Mouse (Mus musculus): ENCODE results near the gene Arhgap21. TPM values are rescaled to one million over a fixed set of nuclear protein-coding genes. Genes with fewer than 3 reads are reported as not detected.

Gene Arhgap21
- polyA plus RNA-seq, 1 experiment from 2014 or later: 9.6 TPM

- H3K36me3 ChIP-seq (ENCODE audit: insufficient read depth, low read length): no peaks in the 10 kb centered on the region
- no peaks in the 10 kb centered on the region for H3K27me3 ChIP-seq (ENCODE audit: insufficient read depth, low read length)
- H3K9me3 ChIP-seq (replicated peaks; ENCODE audit: low read length): no peaks in the 10 kb centered on the region
- TF ChIP-seq CTCF (IDR thresholded peaks at IDR 0.05; ENCODE audit: low read depth): no peak
- no peak for DNase-seq (ENCODE audit: low spot score)
- H3K9ac ChIP-seq (ENCODE audit: low read depth, low read length): no peak overlapping the region
- ATAC-seq (replicated peaks; ENCODE audit: low FRiP score, low read depth): no peak
- no peak overlapping the region for H3K27ac ChIP-seq
- no peak overlapping the region for H3K4me3 ChIP-seq (replicated peaks; ENCODE audit: low read depth, low read length)
- 74% methylated on average over 5 of the region's 5 CpGs for WGBS
- H3K4me1 ChIP-seq (replicated peaks; ENCODE audit: insufficient read depth, low read length): no peaks in the 10 kb centered on the region
- H3K4me2 ChIP-seq (ENCODE audit: low read length): no peak overlapping the region
Measured at GRCm38 (mm10) chr2:20956716-20957115, 12.0 kb downstream of the Arhgap21 start.

- no peak overlapping the region for H3K9ac ChIP-seq (ENCODE audit: low read depth, low read length)
- DNase-seq (ENCODE audit: low spot score) (no peak), ATAC-seq (replicated peaks; ENCODE audit: low FRiP score, low read depth) (no peak)
- H3K36me3 ChIP-seq (ENCODE audit: insufficient read depth, low read length): no peaks in the 10 kb centered on the region
- no peak overlapping the region for H3K4me3 ChIP-seq (replicated peaks; ENCODE audit: low read depth, low read length)
- H3K27ac ChIP-seq: no peak overlapping the region
- H3K9me3 ChIP-seq (replicated peaks; ENCODE audit: low read length): no peaks in the 10 kb centered on the region
- no peak for TF ChIP-seq CTCF (IDR thresholded peaks at IDR 0.05; ENCODE audit: low read depth)
- H3K4me1 ChIP-seq (replicated peaks; ENCODE audit: insufficient read depth, low read length): no peaks in the 10 kb centered on the region
- WGBS: 59% methylated on average over 6 of the region's 6 CpGs
- no peaks in the 10 kb centered on the region for H3K27me3 ChIP-seq (ENCODE audit: insufficient read depth, low read length)
- no peak overlapping the region for H3K4me2 ChIP-seq (ENCODE audit: low read length)
Measured at GRCm38 (mm10) chr2:20955996-20956395, 12.7 kb downstream of the Arhgap21 start.

GRCm38 (mm10) chr2:20955376-20955775, 13.3 kb downstream of the Arhgap21 start:
- 80% methylated on average over 8 of the region's 8 CpGs for WGBS
- H3K4me2 ChIP-seq (ENCODE audit: low read length): no peak overlapping the region
- H3K27ac ChIP-seq: no peak overlapping the region
- no peaks in the 10 kb centered on the region for H3K36me3 ChIP-seq (ENCODE audit: insufficient read depth, low read length)
- no peaks in the 10 kb centered on the region for H3K4me1 ChIP-seq (replicated peaks; ENCODE audit: insufficient read depth, low read length)
- H3K9me3 ChIP-seq (replicated peaks; ENCODE audit: low read length): no peaks in the 10 kb centered on the region
- DNase-seq (ENCODE audit: low spot score) (no peak), ATAC-seq (replicated peaks; ENCODE audit: low FRiP score, low read depth) (no peak)
- no peak for TF ChIP-seq CTCF (IDR thresholded peaks at IDR 0.05; ENCODE audit: low read depth)
- H3K4me3 ChIP-seq (replicated peaks; ENCODE audit: low read depth, low read length): no peak overlapping the region
- H3K27me3 ChIP-seq (ENCODE audit: insufficient read depth, low read length): no peaks in the 10 kb centered on the region
- H3K9ac ChIP-seq (ENCODE audit: low read depth, low read length): no peak overlapping the region

DNA sequence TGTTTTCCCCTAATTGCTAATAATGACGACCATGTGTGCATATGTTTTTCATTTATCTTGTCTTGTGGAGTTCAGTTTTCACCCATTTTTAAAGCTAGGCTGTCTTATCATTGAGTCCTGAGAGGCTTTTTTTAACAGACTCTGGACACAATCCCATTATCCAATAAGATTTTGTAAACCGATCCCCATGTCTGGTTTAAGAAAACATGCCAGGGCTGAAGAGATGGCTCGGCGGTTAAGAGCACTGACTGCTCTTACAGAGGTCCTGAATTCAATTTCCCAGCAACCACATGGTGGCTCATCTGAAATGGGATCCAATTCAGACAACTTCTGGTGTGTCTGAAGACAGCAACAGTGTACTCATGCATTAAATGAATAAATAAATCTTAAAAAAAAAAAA, 16.0 kb downstream of the Arhgap21 start:
- Histone ChIP-seq H3K36me3 (ENCODE audit: insufficient read depth, low read length) (no peaks in the 10 kb centered on the region), H3K9me3 (replicated peaks; ENCODE audit: low read length) (no peaks in the 10 kb centered on the region), H3K27me3 (ENCODE audit: insufficient read depth, low read length) (no peaks in the 10 kb centered on the region), H3K4me2 (ENCODE audit: low read length) (no peak overlapping the region), H3K4me3 (replicated peaks; ENCODE audit: low read depth, low read length) (no peak overlapping the region), H3K4me1 (replicated peaks; ENCODE audit: insufficient read depth, low read length) (no peaks in the 10 kb centered on the region), H3K9ac (ENCODE audit: low read depth, low read length) (no peak overlapping the region), H3K27ac (no peak overlapping the region)
- 47% methylated on average over 4 of the region's 4 CpGs for WGBS
- TF ChIP-seq CTCF (IDR thresholded peaks at IDR 0.05; ENCODE audit: low read depth): no peak
- ATAC-seq (replicated peaks; ENCODE audit: low FRiP score, low read depth): no peak
- DNase-seq (ENCODE audit: low spot score): no peak

- no peaks in the 10 kb centered on the region for H3K9me3 ChIP-seq (replicated peaks; ENCODE audit: low read length)
- H3K4me2 ChIP-seq (ENCODE audit: low read length): no peak overlapping the region
- H3K27me3 ChIP-seq (ENCODE audit: insufficient read depth, low read length): no peaks in the 10 kb centered on the region
- no peaks in the 10 kb centered on the region for H3K4me1 ChIP-seq (replicated peaks; ENCODE audit: insufficient read depth, low read length)
- no peak for ATAC-seq (replicated peaks; ENCODE audit: low FRiP score, low read depth)
- 68% methylated on average over 3 of the region's 3 CpGs for WGBS
- H3K9ac ChIP-seq (ENCODE audit: low read depth, low read length): no peak overlapping the region
- H3K27ac ChIP-seq: no peak overlapping the region
- no peak overlapping the region for H3K4me3 ChIP-seq (replicated peaks; ENCODE audit: low read depth, low read length)
- no peaks in the 10 kb centered on the region for H3K36me3 ChIP-seq (ENCODE audit: insufficient read depth, low read length)
- no peak for TF ChIP-seq CTCF (IDR thresholded peaks at IDR 0.05; ENCODE audit: low read depth)
- DNase-seq (ENCODE audit: low spot score): no peak
Measured at GRCm38 (mm10) chr2:20949168-20949567, 19.5 kb downstream of the Arhgap21 start.

- 0 out of 2 replicates have a peak, but pooled peaks cover 3% of the 10 kb centered on the region for H3K4me1 ChIP-seq (replicated peaks; ENCODE audit: insufficient read depth, low read length)
- no peaks in the 10 kb centered on the region for H3K27me3 ChIP-seq (ENCODE audit: insufficient read depth, low read length)
- H3K4me3 ChIP-seq (replicated peaks; ENCODE audit: low read depth, low read length): no peak overlapping the region
- WGBS: 76% methylated on average over 1 of the region's 1 CpGs
- H3K9me3 ChIP-seq (replicated peaks; ENCODE audit: low read length): no peaks in the 10 kb centered on the region
- no peak for ATAC-seq (replicated peaks; ENCODE audit: low FRiP score, low read depth)
- no peak overlapping the region for H3K4me2 ChIP-seq (ENCODE audit: low read length)
- H3K9ac ChIP-seq (ENCODE audit: low read depth, low read length): no peak overlapping the region
- no peak for TF ChIP-seq CTCF (IDR thresholded peaks at IDR 0.05; ENCODE audit: low read depth)
- DNase-seq (ENCODE audit: low spot score): no peak
- H3K27ac ChIP-seq: no peak overlapping the region
- H3K36me3 ChIP-seq (ENCODE audit: insufficient read depth, low read length): no peaks in the 10 kb centered on the region
Measured at GRCm38 (mm10) chr2:20947036-20947435, 21.6 kb downstream of the Arhgap21 start.

- Histone ChIP-seq H3K36me3 (ENCODE audit: insufficient read depth, low read length) (no peaks in the 10 kb centered on the region), H3K27ac (no peak overlapping the region), H3K4me3 (replicated peaks; ENCODE audit: low read depth, low read length) (no peak overlapping the region), H3K9ac (ENCODE audit: low read depth, low read length) (no peak overlapping the region), H3K4me1 (replicated peaks; ENCODE audit: insufficient read depth, low read length) (0 out of 2 replicates have a peak, but pooled peaks cover 3% of the 10 kb centered on the region), H3K27me3 (ENCODE audit: insufficient read depth, low read length) (no peaks in the 10 kb centered on the region), H3K4me2 (ENCODE audit: low read length) (no peak overlapping the region), H3K9me3 (replicated peaks; ENCODE audit: low read length) (no peaks in the 10 kb centered on the region)
- TF ChIP-seq CTCF (IDR thresholded peaks at IDR 0.05; ENCODE audit: low read depth): no peak
- 85% methylated on average over 5 of the region's 5 CpGs for WGBS
- no peak for DNase-seq (ENCODE audit: low spot score)
- ATAC-seq (replicated peaks; ENCODE audit: low FRiP score, low read depth): no peak
Measured at GRCm38 (mm10) chr2:20945596-20945995, 23.1 kb downstream of the Arhgap21 start.
